Mouse (Mus musculus) megakaryocyte, embryonic 14.5 days (primary cell): ENCODE data around the gene Lonp2.

Source experiments
- FLI1 ChIP-seq: IDR thresholded peaks from 2 replicates; pipeline ENCODE4 v1.6.1; 2012; ENCODE audit warnings: low read length, inconsistent platforms, mixed read lengths
- GATA1 ChIP-seq: IDR thresholded peaks from 3 replicates; pipeline ENCODE4 v1.6.1; 2012; ENCODE audit warnings: mixed read lengths, low read length, inconsistent platforms, borderline replicate concordance

- TF ChIP-seq GATA1 = no peak
- TF ChIP-seq FLI1 = no peak
Measured at GRCm38 (mm10) chr8:86769945-86770715, 146.3 kb downstream of the Lonp2 start.
